Mouse (Mus musculus): Measurements from ENCODE around the gene 4930402H24Rik.

DNA sequence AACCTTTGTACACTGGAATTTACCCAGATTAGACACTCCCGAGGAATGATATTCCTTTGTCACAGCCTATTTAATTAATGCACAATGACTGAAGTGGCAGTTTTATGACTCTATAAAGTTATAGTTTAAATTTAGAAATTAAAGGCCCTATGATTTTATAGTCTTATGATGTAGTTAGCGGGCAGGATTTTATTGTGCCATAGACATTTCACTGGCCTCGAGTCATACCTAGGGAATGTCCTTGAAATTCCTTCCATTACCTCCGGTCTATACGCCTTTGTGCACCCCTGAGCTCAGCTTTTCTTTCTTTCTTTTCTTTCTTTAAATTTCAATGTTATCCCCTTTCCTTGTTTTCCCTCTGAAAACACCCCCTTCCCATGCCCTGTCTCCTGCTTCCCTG lies 35.3 kb downstream of the 4930402H24Rik start:
- TF ChIP-seq CTCF (IDR thresholded peaks at IDR 0.05; ENCODE audit: low read depth) (no peak), EP300 (optimal IDR thresholded peaks at IDR 0.05) (no peak)

Measured in stomach, postnatal 0 days (tissue).